Mouse (Mus musculus) E14TG2a.4 (cell line): ENCODE data around the gene Zfp276.

ENCODE experiments used
- CTCF ChIP-seq: conservative IDR thresholded peaks from 2 replicates; pipeline ENCODE4 v1.5.1; 2014; ENCODE audit warnings: low read length
- POU5F1 ChIP-seq: IDR thresholded peaks from 2 replicates; pipeline ENCODE4 v1.6.1; 2014; ENCODE audit warnings: low read length, borderline replicate concordance

GRCm38 (mm10) chr8:123290166-123290565 is 36.2 kb downstream of the Zfp276 start:
- TF ChIP-seq CTCF (peak; percentile 54), POU5F1 (no peak)
